Mouse (Mus musculus) layer of hippocampus, adult 18-20 months (tissue): Measurements from ENCODE around the gene Wdr86. TPM values are rescaled to one million over a fixed set of nuclear protein-coding genes. Genes with fewer than 3 reads are reported as not detected.

Source experiments
- DNase-seq, 2 experiments: peaks; one replicate each; pipeline ENCODE4 v3.0.0; 2022; ENCODE audit warnings: low spot score in 2 of 2
- total RNA-seq, 2 experiments: library from RNA; stranded (reverse); gene quantifications; 2 replicates each; pipeline ENCODE4 v1.2.3; 2021

The Wdr86 gene
- total RNA-seq, 2 experiments from 2014 or later = 0.33 to 0.62 TPM

- DNase-seq = peak; percentile 94 to 96
Observed at GRCm38 (mm10) chr5:24685366-24686093, 45.0 kb downstream of the Wdr86 start, which contains the start of gene Nub1. TSS of gene Nub1 (plus strand) at chr5:24685532.

GRCm38 (mm10) chr5:24684578-24685365 is 45.8 kb downstream of the Wdr86 start:
- DNase-seq = peak; percentile 82 to 92

- no peak for DNase-seq
Observed at GRCm38 (mm10) chr5:24681436-24681835, 49.1 kb downstream of the Wdr86 start.

- DNase-seq = peak; percentile 69 to 92
Observed at GRCm38 (mm10) chr5:24674238-24674637, 56.3 kb downstream of the Wdr86 start.

Other genes starting within 250 kb of the Wdr86 start
- gene Gbx1, start 203.5 kb downstream of the Wdr86 start, total RNA-seq = not detected
- gene Asb10, start 189.7 kb downstream of the Wdr86 start, total RNA-seq = under 1 TPM in 1 of 2 experiments, not detected in 1; 0.23 TPM
- not detected for gene 4931409K22Rik, start 173.9 kb downstream of the Wdr86 start, total RNA-seq
- gene Abcf2, start 153.3 kb downstream of the Wdr86 start, total RNA-seq = 10 to 100 TPM; 82.5 to 83.6 TPM
- 10 to 100 TPM; 60.8 to 64.9 TPM for gene Chpf2, start 144.0 kb downstream of the Wdr86 start, total RNA-seq
- gene Smarcd3, start 106.3 kb downstream of the Wdr86 start, total RNA-seq = 10 to 100 TPM; 87.4 to 93.2 TPM
- gene Nub1, start 45.2 kb downstream of the Wdr86 start, total RNA-seq = 10 to 100 TPM; 76.0 to 78.0 TPM
- 1 to 10 TPM; 1.0 to 1.5 TPM for gene Crygn, start 27.3 kb upstream of the Wdr86 start, total RNA-seq
- gene Rheb, start 111.9 kb upstream of the Wdr86 start, total RNA-seq = 100 to 1,000 TPM; 113 to 119 TPM